Mouse (Mus musculus) adrenal gland, adult 18-20 months (tissue): ENCODE measurements around the gene Gm5861. TPM values are rescaled to one million over a fixed set of nuclear protein-coding genes. Genes with fewer than 3 reads are reported as not detected.
"Not testable (repeated sequence)": the region's sequence is repeated elsewhere in the genome, so short reads cannot be mapped to it uniquely, and the experiment has no call there.

ENCODE experiments used
- DNase-seq, 2 experiments: peaks; one replicate each; pipeline ENCODE4 v3.0.0; 2021 to 2022; ENCODE audit warnings: low spot score in 2 of 2
- long read RNA-seq, 2 experiments: library from polyadenylated mRNA; stranded (forward); transcript quantifications; one replicate each; pipeline ENCODE4 v2.0.0; 2021
- total RNA-seq, 2 experiments: library from RNA; stranded (reverse); gene quantifications; 1 replicate in 1 of 2; 2 replicates in 1 of 2; pipeline ENCODE4 v1.2.3; 2021

Gm5861 gene
- total RNA-seq = not detected
- long read RNA-seq, experiment 1 = 0 reads
- long read RNA-seq, experiment 2 = 0 reads

- not testable (repeated sequence) for DNase-seq
Observed at GRCm38 (mm10) chr5:11182772-11183171, at the start of gene Gm5861. Gm5861 (plus strand) TSS chr5:11183072.

GRCm38 (mm10) chr5:11138031-11138430 lies 44.8 kb upstream of the Gm5861 start:
- DNase-seq = peak in 1 of 2 experiments; percentile 17

Other genes with a start within 250 kb of the Gm5861 start
- gene Gm8871, start 235.3 kb upstream of the Gm5861 start, total RNA-seq = not detected
- not detected for gene Gm8857, start 235.3 kb upstream of the Gm5861 start, total RNA-seq
- gene Gm8879, start 55.4 kb upstream of the Gm5861 start, total RNA-seq = not detected
- not detected for gene Gm8890, start 73.0 kb downstream of the Gm5861 start, total RNA-seq
- not detected for gene Speer1, start 158.4 kb downstream of the Gm5861 start, total RNA-seq
- not detected for gene Gm8897, start 233.3 kb downstream of the Gm5861 start, total RNA-seq